Mouse (Mus musculus) brown adipose tissue, adult 24 weeks (tissue): Measurements from ENCODE around the gene Ptprq. TPM values are rescaled to one million over a fixed set of nuclear protein-coding genes. Genes with fewer than 3 reads are reported as not detected.

Experiments
- H3K27ac ChIP-seq: fragments of 200-500 bp; replicated peaks from 2 replicates; pipeline ENCODE4 v1.5.1; 2012; ENCODE audit warnings: low read depth, mild to moderate bottlenecking, low read length
- H3K4me1 ChIP-seq: fragments of 200-500 bp; 2 replicates; pipeline ENCODE4 v1.6.1; 2012; ENCODE audit warnings: low read length, mixed read lengths; ENCODE audit not compliant: control insufficient read depth, insufficient read depth, insufficient read length
- H3K4me3 ChIP-seq: fragments of 200-500 bp; 2 replicates; pipeline ENCODE4 v1.5.1; 2012; ENCODE audit warnings: low read depth, mild to moderate bottlenecking, low read length, moderate library complexity; ENCODE audit not compliant: insufficient read depth
- polyA plus RNA-seq: library from polyadenylated mRNA; stranded (reverse); fragments of >200 nt; gene quantifications from 2 replicates; pipeline ENCODE4 v1.2.4, GENCODE M21; 2012; ENCODE audit not compliant: missing spikeins, insufficient read depth, insufficient read length

Ptprq gene
- not detected in 2 replicates for polyA plus RNA-seq

DNA sequence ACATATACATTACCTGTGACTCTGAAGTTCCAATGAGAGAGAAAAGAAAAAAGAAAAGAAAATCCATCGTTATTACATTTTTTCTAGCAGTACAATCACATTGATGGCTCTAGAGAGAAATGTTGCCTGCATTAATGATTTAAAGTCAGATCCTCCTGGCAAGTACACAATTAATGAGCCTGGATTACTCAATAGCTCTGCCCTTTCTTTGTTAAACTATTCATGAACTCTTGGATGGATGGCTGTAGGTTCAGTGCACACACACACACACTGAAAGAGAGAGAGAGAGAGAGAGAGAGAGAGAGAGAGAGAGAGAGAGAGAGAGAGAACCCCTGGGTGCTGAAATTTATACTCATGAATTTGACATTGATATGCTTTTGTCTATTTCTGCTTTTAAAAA, at the start of gene Ptprq:
Gene Ptprq, minus strand, starts transcription at position 246 of the 400 bp plus-strand sequence.
- H3K27ac ChIP-seq: no peak within 1 kb of the TSS
- H3K4me3 ChIP-seq: no peak within 1 kb of the TSS
- no peaks in the 10 kb centered on the region for H3K4me1 ChIP-seq

DNA sequence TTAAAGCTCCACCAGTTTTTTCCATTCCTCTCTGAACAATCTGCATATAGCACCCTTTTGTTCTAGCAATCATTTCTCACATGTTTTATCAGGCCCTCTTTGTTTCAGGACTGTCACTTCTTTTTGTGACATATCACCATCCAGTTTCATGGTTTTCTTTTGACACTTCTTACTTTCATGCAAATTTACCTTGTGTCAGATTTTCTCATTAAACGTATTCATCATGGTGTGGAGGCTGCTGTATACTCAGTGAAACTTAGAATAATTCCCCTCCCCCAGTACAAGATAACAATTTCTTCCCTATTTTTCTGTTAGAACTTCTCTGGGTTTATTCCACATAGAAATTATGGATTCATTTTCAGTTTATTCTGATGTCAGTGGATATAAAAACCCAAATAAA, 39.8 kb upstream of the Ptprq start:
- Histone ChIP-seq H3K4me1 (no peaks in the 10 kb centered on the region), H3K27ac (no peak overlapping the region), H3K4me3 (no peak overlapping the region)

DNA sequence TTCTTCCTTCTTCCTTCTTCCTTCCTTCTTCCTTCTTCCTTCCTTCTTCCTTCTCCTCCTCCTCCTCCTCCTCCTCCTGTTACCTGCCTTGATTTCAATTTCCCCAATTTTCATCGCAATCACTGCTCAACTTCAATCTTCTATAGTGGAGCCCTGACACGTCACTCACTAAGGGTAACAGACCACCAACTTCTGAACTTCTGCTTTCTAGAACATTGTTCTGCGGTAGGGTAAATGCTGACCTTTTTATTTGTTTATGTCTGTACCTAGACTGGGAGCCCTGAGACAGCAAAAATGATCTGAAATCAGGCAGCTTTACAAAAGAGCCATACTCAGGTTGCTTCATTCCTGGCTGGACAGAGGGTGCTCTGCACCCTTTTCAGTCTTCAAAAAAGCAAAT, 33.6 kb upstream of the Ptprq start:
- H3K4me1 ChIP-seq: no peaks in the 10 kb centered on the region

DNA sequence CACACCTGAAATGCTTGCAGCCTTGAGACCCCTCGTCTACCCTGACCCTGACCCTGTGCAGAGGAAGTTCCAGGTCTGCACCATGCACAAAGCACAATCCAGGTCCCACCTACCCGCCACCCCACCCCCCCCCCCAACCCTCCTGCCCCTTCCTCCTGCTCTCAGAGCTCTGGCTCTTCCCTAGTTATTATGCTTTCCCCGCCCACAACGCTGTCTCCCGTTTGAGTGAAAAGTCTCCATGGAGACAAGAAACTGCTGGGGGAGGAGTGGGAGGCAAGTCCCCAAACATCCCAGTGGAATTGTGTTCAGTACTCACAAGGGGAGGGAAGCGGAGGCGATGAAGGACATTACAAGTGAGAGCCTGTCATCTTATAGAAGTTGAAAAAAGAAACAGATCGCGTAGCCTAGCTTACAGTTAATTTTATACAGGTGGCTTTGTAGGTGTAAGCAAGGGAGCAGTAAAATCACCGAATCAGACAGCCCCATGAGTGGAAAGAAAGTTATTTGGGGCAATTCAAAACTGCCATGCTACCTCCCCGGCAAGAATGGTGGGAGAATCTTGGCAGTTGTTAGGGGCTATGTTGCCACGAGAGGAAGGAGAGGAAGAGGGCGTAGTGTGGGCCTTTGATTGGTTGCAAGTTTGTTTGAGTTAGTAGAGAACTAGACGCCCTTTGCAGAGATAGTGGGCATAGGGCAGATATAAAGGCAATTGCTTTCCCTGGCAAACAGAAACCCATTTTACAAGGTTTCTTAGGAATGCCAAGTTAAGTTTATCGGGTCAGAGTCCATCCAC, 32.7 kb upstream of the Ptprq start:
- H3K4me1 ChIP-seq: no peaks in the 10 kb centered on the region
- no peak overlapping the region for H3K4me3 ChIP-seq
- H3K27ac ChIP-seq: no peak overlapping the region

More for the DNA sequence above, 33.6 kb upstream of the Ptprq start:
- no peak overlapping the region for H3K27ac ChIP-seq
- H3K4me3 ChIP-seq: no peak overlapping the region

DNA sequence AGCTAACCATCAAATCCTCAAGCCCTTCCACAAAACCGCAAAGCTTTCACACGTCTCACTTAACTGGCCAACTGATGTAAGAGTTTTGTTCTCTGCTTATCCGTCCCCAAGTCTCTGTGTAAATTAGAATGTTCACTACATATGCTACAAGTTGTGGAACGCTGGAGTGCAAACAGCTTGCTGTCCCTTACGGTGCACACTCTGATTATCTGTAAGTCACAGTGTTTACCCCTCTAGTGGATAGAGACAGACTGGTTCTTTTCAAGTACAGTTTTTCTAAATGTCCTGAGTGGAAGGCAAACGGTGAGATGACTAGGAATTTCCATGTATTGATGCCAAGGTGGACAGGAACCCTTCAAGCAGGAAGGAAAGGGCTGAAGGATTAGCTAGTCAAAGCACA, 32.1 kb upstream of the Ptprq start:
- Histone ChIP-seq H3K4me3 (no peak overlapping the region), H3K27ac (no peak overlapping the region), H3K4me1 (no peaks in the 10 kb centered on the region)

DNA sequence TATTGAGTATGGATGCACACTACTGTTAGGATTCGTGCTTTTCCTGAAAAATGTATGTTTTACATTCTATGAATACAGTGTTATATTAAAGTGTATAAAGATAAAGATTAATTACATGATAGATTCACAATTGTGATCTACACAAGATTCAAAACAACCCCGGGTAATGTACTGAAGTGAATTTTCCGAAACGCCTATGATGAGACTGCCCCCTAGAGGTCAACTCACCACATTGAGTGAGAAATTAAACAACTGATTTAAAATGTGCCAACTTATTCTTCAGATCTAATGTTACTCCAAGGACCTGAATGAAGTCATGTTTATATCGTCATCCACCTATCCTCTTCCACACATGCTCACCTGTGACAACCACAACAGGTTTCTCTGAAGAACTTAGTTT, 27.7 kb upstream of the Ptprq start:
- H3K27ac ChIP-seq: no peak overlapping the region
- no peak overlapping the region for H3K4me3 ChIP-seq
- no peaks in the 10 kb centered on the region for H3K4me1 ChIP-seq

DNA sequence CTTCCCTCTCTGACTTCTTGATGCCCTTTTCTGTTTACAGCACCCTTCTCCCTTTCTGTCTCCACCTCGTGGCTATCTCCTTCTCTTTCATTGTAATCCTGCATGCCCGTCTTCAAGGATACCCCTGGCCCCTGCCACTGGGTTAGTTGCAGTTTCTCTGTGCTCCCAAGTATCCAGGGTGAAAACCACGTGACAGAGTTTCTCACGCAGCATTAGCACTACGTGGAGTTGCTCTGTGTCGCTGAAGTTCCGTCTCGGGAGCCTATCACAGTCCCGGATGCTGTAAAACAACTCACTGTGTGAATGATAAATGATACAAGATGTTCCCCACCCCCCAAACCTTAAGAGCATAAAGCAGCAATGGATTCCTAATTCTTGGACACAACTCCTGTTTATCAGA, 26.9 kb upstream of the Ptprq start:
- Histone ChIP-seq H3K4me1 (no peaks in the 10 kb centered on the region), H3K27ac (no peak overlapping the region), H3K4me3 (no peak overlapping the region)

DNA sequence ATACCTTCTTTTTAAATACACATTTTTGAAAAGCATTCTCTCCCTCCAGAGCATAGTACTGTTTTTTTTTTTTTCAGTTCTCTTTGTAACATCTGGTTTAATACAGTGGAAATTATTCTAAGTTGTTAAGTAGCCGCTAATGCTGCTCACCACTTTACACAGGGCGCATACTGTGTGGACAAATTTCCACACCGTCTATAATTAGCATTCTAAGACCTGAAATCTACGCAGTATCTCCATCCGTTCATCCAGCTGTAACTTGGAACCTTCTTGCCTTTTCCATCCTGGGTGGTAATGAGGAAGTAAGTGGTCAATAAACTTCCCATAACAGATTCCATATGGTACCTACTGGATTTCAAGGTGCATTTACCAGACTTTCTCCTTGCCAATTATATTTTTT, 20.0 kb upstream of the Ptprq start:
- Histone ChIP-seq H3K27ac (no peak overlapping the region), H3K4me1 (no peaks in the 10 kb centered on the region), H3K4me3 (no peak overlapping the region)

DNA sequence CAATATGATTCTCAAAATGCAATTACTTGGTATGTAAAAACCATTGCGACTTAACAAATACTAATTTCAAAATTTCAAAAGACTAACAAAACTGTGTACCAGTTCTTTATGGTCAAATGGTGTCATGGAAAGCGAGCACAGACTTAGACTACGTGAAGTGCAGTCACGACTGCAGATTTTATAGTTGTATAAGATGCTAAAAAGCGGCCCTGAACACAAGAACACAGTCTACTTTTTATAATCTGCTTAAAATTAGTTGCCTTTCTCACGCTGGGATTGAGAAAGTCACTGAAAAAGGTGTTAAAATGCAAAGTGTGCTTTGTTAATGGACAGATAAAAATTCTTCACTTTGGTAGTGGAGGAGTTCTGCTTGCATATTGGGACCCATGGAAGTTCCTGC, 17.9 kb upstream of the Ptprq start:
- Histone ChIP-seq H3K4me3 (no peak overlapping the region), H3K27ac (no peak overlapping the region), H3K4me1 (no peaks in the 10 kb centered on the region)

DNA sequence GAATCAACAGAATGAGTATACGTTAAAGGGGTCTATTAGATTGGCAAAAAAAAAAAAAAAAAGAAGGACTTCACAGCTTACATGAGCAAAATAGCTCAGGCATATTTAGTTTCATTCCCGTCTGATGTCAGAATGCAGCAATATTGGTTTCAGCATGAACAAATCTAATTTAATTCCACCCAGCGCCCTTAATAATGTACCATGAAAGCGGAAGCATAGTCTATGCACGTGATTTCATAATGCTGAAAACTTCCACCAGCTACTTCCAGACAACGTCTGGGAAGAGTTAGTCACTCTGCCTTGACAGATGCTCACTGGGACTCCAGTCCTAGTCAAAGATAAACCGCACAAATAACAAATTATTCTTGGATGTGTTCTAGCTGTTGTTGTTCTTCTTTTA, 15.6 kb upstream of the Ptprq start:
- Histone ChIP-seq H3K4me3 (no peak overlapping the region), H3K27ac (no peak overlapping the region), H3K4me1 (no peaks in the 10 kb centered on the region)

DNA sequence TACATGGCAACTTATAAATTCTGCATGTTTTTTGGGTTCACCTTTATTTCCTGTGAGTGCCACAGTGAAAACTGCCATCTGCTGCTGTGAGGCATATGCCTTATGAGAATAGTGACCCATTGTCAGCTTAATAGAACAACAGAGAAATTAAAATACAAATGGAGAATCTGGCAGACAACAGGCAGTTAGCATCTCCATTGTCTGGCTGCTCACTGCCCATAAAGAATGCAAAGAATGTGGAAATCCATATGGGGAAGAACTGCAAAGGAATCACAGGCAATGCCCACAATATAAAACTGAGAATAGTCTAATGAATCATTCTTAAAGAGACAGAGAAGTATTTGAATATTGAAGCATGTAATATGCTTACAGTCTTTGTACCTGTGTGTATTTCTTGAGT, 14.5 kb upstream of the Ptprq start:
- Histone ChIP-seq H3K4me3 (no peak overlapping the region), H3K4me1 (no peaks in the 10 kb centered on the region), H3K27ac (no peak overlapping the region)

DNA sequence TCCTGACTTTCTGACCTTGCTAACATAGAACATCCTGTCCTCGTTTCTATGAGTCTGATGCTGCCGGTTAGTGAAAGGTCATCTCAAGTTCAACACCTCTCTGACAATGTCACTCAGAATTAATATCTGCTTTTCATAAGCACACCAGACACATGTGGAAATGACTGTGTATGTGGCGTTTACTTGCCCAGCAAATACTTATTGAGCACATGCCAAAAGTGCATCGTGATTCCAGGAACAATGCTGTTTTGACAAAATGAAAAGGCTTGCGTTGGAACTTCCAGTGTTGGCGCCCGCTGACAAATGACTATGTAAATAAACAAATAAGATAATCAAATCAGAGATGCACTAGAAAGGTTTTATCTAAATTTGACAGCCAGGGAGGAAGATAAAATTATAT, 5.8 kb upstream of the Ptprq start:
- no peak overlapping the region for H3K27ac ChIP-seq
- no peak overlapping the region for H3K4me3 ChIP-seq
- H3K4me1 ChIP-seq: no peaks in the 10 kb centered on the region

DNA sequence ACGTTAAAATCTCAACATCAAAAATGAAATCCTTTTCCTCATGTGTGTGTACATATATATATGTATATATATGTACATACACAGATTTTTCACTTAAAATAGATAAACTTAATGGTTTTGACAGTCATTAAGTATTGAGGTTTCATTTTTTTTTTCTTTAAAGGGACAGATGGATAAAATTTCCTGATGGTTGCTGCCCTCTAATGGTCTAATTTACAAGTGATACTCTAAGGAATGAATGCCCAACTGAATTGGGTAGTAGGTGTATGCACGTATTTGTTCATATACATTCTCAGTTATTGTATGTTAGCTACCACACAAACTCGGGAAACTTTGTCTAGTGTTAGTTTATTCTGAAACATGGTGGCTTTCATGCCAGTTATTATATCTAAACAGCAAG, 15.4 kb downstream of the Ptprq start:
- Histone ChIP-seq H3K4me1 (no peaks in the 10 kb centered on the region), H3K4me3 (no peak overlapping the region), H3K27ac (no peak overlapping the region)

DNA sequence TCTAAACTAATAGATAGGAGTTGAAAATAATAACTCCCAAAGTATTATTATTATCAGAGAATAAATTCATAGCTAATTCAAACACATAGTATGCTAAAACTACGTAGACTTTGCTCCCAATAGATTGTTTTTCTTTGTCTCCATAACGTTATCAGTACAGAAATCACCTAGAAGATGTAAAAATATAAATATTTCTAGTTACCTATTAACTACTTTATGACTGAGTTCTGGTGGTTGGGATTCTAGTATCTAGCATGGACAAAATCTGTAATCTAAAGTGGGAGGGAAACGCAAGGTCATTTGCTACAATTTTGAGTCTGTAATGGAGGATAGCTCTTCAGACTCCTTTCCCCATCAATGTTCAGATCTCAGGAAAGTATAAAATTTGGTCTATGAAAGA, 18.9 kb downstream of the Ptprq start:
- no peak overlapping the region for H3K27ac ChIP-seq
- no peak overlapping the region for H3K4me3 ChIP-seq
- no peaks in the 10 kb centered on the region for H3K4me1 ChIP-seq

DNA sequence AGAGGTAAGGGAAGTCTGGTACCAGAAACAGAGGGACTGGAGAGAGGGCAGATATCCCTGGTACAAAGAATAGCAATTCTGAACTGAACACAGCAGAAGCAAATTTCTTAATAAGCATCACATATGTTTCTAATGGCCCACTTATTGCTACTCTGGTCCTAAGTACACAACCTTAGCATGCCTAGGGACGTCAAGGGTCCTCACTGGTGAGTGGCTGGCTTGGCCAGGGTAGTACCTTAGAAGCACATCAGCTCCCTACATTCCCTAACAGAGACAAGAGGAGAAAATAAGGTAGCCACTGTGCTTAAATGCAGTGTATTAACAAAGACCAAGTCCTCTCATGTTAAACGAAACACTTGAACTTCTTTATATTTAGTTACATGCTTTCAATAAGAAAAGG, 21.1 kb downstream of the Ptprq start:
- Histone ChIP-seq H3K27ac (no peak overlapping the region), H3K4me1 (no peaks in the 10 kb centered on the region), H3K4me3 (no peak overlapping the region)

DNA sequence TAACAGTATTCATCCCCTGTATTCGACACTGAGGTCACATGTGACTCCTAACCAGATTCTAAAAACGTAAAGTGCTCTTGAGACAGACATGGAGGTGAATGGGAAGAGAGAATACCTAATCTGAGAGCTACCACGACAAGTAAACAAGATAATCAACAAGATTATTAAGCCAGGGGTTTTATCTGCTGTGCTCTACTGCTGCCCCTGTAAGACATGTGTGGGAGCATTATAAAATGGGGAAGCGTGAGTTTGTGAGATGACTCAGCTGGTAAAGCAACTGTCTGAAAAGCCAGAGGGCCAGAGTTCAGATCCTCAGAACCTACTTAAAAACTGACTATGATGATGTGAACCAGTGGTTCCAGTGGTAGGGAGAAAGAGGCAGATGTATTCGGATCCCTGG, 22.7 kb downstream of the Ptprq start:
- Histone ChIP-seq H3K27ac (no peak overlapping the region), H3K4me3 (no peak overlapping the region), H3K4me1 (no peaks in the 10 kb centered on the region)
